22 mouse cellular contexts compared by ENCODE assay signal in the genomic region with DNA sequence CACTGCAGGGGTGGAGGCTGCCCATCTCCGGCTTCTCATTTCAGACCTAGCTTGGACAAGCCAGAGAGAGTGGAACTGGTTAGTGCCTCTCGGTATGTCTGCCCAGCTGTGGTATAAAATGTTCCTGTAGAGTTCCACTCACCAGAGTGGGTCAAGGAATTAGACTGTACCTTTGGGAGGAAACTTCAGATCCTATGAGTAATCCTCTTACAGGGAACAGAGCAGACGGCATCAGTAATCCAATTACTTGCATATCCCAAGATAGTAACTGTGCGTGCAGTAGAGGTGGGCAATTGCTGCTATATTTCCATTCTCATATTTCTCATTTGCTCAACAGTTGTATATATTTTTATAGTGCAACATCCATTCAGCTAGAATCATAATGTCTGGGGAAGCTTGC. TPM values are rescaled to one million over a fixed set of nuclear protein-coding genes. Genes with fewer than 3 reads are reported as not detected.
"Had no signal": no experiment of that assay in that cellular context is flagged by ENCODE, and none has a peak within 500 bp of the region (broad histone marks: within the 10 kb centered on the region; RNA-seq: fewer than 3 reads in every experiment).

No protein-coding gene starts in this region.

- H3K9me3 ChIP-seq: liver, embryonic 12.5 days; midbrain, embryonic 10.5 days; midbrain, embryonic 12.5 days; neural tube, embryonic 13.5 days; neural tube, embryonic 15.5 days; stomach, embryonic 15.5 days had no signal

- DNase-seq: lung, adult 18-20 months; lung, postnatal 10 days; lung, postnatal 4 days; right cerebral cortex, adult 18-20 months; right cerebral cortex, postnatal 25 days had no signal

- H3K36me3 ChIP-seq: liver, embryonic 12.5 days; midbrain, embryonic 10.5 days; midbrain, embryonic 12.5 days; neural tube, embryonic 13.5 days; neural tube, embryonic 15.5 days; stomach, embryonic 15.5 days had no signal

- ATAC-seq: liver, embryonic 12.5 days; midbrain, embryonic 16.5 days had no signal

- H3K4me3 ChIP-seq: liver, embryonic 12.5 days; midbrain, embryonic 10.5 days; midbrain, embryonic 12.5 days; myocyte; neural tube, embryonic 13.5 days; neural tube, embryonic 15.5 days; stomach, embryonic 15.5 days had no signal

- H3K27me3 ChIP-seq: stomach, embryonic 15.5 days had no signal

RNA-seq across cellular contexts. Expression of a gene that starts 11.6 kb away (rescaled TPM):
- total RNA-seq: liver, adult 2 months; megakaryocyte-erythroid progenitor cell, adult 5-6 weeks had no signal
- polyA plus RNA-seq: liver, adult 2 months; liver, embryonic 12.5 days; liver, embryonic 14.5 days; lung, embryonic 14.5 days; midbrain, embryonic 12.5 days; midbrain, embryonic 14.5 days; midbrain, embryonic 16.5 days; neural tube, embryonic 11.5 days; neural tube, embryonic 13.5 days; spleen, adult 2 months; stomach, embryonic 15.5 days; stomach, postnatal 0 days; urinary bladder, adult 2 months had no signal

RNA-seq across cellular contexts. Expression of a gene that starts 23.1 kb away (rescaled TPM):
- total RNA-seq: megakaryocyte-erythroid progenitor cell, adult 5-6 weeks had no signal
